Mouse (Mus musculus) right cerebral cortex, postnatal 4 days (tissue): ENCODE data around the gene Zfp420.
A peak's percentile ranks its signal among the peaks of the same experiment; 100 is the strongest.

Experiments
- DNase-seq: peaks from one replicate; pipeline ENCODE4 v3.0.0-alpha.2; 2022

The Zfp420 gene

DNA sequence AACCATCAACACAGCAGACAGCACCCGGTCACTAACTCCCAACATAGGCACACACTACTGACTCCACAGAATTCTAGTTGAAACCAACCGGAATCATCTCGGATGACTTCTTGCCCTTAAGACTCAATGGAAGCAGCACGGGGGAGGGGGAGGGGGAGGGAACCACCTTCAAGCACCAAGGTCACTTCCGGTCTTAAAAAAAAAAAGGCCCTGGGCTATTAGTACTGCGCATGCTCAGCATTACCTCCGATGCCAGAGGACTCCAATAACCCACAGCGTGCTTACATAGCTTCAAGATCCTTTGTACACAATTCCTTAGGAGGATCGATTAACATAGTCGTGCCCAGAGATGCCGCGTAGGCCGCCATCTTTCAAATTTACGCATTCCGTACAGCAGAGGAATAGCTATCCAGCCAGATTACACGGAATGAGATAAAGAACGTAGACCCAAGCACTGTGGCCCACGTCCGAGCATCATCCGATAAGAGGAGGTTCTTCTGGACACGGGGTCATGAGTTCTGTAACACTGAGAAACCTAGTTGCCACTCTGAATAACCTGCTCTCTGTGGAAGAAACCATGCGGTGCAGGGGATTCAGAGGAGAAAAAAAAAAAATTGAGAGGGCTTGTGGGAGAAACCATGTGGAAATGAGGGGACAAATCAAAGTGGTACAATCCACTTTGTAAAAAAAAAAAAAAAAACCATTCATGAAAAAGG lies 46.3 kb downstream of the Zfp420 start, which contains the start of gene Zfp27:
Zfp27 (minus strand) TSS at position 607 of the 716 bp plus-strand sequence.
- peak; percentile 77 for DNase-seq

DNA sequence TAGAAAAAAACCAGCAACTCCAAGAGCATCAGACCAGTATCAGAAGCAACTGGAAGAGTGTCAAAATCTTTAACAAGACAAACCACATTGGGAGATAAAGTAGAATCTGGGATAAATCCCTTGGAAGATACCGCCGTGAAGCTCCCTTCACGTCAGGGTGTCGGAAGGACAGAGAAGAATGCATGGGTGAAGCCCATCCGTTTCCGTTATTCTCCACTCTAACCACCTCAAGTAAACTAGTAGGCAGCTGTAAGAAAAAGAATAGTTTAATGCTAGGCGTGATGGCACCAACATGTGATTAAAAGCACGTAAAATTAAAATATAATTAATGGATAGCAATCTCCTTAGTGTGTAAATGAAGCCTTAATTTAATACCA lies 46.9 kb downstream of the Zfp420 start:
- no peak for DNase-seq

DNA sequence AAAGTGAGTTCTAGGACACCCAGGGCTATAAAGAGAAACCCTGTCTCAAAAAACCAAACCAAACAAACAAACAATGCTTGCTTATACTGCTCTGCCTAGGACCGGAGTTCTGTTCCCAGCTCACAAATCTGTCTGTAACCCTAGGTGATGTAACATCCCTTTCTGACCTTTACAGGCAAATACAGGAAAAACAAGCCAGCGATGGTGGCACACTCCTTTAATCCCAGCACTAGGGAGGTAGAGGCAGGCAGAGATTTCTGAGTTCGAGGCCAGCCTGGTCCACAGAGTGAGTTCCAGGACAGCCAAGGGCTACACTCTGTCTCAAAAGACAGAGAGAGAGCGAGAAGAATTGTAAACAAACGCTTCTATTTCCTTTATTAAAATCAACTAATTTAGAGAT lies 47.4 kb downstream of the Zfp420 start:
- no peak for DNase-seq

DNA sequence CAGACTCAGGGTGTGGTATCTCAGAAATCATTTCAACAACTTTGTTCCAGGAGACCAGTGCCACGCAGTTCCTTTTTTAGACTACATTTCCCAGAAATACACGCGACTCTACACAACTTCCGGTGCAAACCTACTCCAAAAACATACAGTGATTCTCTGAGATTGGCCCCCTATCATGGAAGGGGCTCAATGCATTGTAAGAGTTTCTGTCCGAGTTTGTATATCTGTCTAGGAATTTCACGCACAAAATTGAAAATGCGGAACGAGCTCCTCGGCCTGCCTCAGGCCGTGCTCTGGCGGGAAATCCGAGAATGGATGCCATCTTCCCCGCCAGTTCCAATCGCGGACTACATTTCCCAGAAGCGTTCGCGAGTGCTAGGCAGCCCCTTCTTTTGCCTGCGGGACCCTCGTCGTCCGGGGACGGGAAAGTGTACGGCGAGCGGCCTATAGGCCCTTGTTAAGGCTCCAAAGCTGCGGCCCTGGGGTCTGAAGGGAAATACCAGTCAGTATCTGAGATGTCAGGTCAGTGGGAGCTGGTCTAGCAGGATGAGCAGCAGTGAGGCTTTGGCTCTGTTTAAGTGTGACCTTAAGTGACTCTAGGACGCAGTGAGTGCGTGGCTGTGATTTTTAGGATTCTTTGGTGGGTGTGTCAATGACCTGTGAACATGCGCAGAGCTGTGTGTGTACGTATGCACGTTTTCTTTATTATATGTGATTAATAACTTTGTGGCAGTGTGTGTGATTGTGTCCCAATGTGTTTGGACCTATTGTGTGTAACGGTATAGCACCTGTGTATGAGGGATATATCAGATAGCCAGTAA lies 48.6 kb downstream of the Zfp420 start, which contains the start of gene Zfp383:
Zfp383 (plus strand) TSS at position 94 of the 821 bp plus-strand sequence.
- DNase-seq, result peak; percentile 76

DNA sequence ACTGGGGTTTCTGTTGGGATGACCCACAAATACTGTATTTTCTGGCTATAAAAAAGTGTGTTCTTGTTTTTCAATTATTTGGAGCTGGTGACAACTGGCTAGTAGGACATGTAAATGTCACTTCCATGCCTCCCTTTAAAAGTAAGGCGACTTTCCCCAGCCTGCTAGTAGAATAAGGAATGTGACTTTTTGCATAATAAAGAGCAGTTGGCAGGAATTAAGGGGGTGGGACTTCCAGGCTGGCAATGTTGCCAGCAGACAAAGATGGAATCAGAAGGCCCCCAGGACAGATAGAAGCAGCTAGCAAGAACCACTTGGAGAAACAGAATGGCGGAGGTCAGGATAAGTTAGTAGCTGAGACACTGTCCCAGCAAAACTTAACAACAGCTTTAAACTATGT lies 50.5 kb downstream of the Zfp420 start:
- no peak for DNase-seq

DNA sequence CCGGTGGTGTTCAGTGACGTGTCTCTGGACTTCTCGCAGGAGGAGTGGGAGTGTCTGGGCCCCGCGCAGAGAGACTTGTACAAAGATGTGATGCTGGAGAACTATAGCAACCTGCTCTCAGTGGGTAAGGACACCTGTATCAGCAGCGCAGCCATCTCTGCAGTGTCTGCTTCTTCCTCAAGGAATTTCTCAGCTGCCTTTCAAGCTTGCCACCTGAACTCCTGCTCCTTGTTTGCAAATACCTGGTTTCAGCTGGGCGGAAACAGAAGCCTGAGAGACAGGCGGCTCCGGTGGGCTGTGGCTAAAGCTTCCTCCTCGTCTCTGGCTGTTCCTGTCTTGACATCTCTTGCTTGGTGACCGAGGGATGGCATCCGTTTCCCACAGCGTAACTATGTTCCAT lies 52.4 kb downstream of the Zfp420 start:
- DNase-seq, result no peak

DNA sequence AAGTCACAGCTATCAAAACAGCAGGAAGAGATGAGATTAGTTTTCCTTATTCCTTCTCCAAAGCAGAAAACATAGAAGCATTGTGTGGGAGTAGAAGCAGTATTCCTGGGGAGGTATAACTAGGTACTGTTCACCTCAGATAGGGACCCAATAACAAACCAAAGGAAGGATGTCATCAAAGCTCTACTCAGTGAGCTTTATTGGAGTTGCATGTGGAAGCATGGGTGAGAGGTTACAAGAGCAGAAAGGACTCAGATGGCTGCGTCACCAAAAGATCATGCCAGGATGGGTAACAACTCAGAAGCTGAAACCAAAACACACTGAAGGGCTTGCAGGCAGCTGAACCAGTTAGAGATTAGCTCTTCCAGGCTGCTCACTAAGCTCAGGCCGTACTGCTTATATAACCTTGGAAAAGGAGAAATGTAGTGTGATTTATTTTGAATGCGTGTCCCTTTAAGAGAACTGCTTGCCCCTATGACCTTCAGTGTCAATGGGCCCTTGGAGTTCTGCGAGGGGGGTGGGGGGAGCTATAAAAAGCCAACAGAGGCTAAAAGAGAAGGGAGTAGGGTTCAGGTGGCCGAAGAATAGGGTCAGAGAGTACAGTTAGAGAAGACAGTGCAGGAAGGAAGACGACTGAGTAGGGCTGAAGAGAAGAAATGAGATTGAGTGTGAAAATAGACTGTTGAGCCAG lies 57.7 kb downstream of the Zfp420 start:
- no peak for DNase-seq

DNA sequence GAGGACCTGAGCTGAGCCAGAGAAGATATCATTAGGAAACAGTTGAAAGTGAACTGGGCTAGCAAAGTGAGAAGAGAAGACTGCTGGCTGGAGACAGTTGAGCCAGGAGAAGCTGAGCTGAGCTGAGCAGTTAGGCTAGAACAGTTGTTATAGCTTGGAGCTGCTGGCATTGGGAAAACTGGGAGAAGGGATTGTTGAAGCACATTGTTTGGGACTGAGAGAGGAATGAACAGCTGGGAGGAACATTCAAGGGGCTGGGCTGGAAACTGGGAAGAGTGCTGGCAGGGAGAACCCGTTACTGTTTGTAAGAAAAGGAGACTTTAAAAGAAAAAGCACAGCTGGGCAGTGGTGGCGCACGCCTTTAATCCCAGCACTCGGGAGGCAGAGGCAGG lies 58.3 kb downstream of the Zfp420 start:
- no peak for DNase-seq

DNA sequence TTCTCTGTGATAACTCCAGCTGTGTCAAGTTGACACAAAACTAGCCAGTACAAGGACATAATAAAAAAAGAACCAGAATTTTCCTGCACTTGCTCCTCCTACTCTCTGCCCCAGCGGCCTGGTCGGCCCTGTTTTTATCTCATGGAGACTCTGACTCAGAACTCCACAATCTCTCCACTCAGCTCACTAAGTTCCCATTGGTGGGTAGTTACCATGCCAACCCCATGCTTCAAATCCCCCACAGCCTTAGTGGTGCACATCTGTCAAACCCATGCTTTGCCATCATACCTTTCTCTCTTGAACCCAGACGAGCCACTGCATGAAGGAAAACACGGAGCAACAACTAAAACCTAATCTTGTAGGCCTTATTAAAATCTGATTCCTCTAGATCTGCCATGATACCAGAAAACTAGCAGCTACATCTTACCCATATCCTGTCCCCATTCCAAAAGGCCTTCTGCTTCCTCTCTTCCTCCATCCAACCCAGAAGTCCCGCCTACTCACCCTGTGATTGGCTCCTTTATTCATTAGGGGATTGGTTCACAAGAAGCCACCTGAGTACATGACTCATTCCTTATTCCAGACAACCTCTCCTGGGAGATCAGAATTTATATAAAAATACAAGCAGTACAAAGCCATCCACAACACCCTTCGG lies 61.8 kb downstream of the Zfp420 start:
- no peak for DNase-seq

DNA sequence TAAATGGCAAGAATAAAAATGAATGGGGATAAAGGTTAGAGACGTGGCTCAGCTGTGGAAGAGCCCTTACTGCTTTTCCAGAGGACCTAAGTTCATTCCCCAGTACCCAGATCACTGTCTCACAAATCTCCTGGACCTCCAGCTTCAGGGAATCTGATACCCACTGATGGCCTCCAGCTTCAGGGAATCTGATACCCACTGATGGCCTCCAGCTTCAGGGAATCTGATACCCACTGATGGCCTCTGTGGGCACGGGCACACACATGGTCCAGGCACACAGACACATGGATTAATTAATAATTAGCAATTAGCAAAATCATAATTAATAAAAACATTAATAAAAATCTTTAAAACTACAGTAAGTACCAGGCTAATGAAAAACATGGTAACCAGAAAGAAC lies 63.0 kb downstream of the Zfp420 start:
- DNase-seq, result no peak
